Mouse (Mus musculus) c-Kit-positive CD71-positive TER-119-positive erythroid progenitor cells, embryonic 14.5 days (primary cell): ENCODE measurements around the gene Nxph3.

Source experiments
- DNase-seq: peaks from one replicate; pipeline ENCODE4 v3.0.0-alpha.2; 2013; ENCODE audit warnings: low spot score

The Nxph3 gene

DNA sequence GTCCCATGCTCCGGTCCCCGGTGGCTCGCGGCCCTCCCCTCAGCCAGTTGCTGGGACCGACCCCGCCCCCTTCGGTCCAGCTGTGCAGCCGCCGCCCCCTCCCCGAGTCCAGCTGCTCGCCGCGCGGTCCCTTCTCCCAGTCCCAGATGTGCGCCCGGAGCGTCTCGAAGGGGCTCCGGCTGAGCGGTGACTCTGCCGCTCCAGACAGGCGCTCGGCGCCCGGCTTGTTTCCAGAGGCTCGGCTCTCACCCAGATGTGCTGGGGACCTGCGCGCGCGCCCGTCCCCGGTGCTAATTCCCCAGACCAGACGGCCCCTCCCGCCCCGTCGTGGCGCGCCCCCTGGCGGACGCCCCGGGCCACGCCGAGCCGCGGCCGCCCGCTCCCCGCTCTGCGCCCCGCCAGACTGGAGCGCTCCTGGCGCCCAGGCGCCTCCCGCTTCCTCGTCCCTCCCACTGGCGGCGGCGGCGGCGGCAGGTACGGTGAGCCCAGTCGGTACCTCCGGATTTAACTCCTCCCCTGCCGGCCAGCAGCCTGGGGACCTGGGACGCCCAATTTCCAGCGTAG lies at the start of gene Nxph3:
Gene Nxph3, minus strand, starts transcription at position 273 of the 564 bp plus-strand sequence.
- DNase-seq = peak; percentile 25

GRCm38 (mm10) chr11:95563849-95564248 lies 49.5 kb upstream of the Nxph3 start:
- DNase-seq = no peak

GRCm38 (mm10) chr11:95560773-95561172 lies 46.4 kb upstream of the Nxph3 start:
- no peak for DNase-seq

GRCm38 (mm10) chr11:95559761-95560160 lies 45.4 kb upstream of the Nxph3 start:
- no peak for DNase-seq

DNA sequence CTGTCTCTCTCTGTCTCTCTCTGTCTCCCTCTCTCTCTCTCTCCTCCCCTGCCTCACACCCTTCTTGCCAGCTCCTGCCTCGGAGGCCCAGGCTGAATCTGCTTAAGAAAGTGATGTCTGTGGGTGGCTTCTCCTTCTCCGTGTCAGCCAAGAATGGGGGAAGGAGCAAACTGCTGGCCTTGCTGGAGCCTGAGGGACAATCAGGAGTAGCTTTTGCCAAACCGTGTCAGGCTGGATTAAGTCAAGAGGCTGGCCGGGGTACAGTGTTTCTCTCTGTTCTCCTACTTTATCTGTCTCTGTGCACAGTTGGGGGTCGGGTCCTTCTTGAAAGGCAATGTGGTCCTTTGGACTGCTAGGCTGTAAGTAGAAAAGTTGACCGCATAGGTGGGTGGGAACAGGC lies 43.3 kb upstream of the Nxph3 start:
- no peak for DNase-seq

GRCm38 (mm10) chr11:95557032-95557431 lies 42.7 kb upstream of the Nxph3 start:
- no peak for DNase-seq

DNA sequence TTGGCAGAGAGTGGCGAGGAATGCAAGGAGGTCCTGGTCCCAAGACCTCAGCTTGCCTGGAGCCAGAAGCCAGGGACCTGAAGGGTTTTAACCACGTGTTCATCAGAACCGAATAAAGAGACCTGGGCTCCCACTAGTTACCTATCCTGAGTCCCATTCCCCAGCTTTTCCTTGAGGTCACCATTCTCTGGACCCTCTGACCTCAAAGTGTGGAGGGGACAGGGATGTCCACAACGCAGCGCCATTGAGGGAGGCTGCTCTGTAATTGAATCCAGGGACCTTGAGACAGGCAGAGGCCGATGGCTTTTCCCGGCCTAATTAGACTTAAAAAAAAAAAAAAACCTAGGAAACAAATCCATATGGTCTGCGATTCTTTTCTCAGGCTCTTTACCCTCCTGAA lies 40.9 kb upstream of the Nxph3 start:
- no peak for DNase-seq

GRCm38 (mm10) chr11:95550301-95551021 lies 36.1 kb upstream of the Nxph3 start:
- no peak for DNase-seq

GRCm38 (mm10) chr11:95546021-95546782 lies 31.8 kb upstream of the Nxph3 start:
- DNase-seq = no peak

DNA sequence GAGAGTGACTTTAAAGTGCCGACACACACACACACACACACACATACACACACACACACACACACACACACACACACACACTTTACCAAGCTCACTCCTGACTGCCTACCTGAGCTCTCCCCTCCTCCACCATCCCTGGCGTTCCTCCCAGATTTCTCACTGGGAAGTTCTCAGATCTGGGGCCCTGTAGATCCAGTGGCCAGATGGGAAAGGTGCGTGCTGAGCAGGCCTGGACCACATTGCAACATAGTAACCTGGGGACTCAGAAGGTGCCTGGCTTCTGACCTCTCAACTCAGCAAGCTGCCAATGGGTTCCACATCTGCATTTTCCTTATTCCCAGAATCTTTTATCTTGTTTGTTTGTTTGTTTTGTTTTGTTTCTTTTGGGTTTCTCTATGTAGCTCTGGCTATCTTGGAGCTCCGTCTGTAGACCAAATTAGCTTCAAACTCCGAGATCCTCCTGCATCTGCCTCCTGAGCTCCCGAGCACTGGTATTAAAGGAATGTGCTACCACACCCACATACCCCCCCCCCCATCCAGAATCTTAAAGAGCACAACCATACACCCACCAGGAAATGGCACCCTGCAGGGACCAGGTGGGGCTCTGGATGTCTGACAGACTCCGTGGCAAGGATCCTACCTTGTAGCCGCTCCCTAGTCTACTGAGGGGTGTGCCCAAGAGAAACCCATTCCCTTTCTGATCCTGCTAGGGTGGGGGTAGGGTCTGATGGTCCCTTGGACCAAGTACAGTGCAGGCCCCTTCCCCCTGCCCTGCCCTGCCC lies 30.4 kb upstream of the Nxph3 start:
- DNase-seq = no peak

- no peak for DNase-seq
Observed at GRCm38 (mm10) chr11:95540637-95541385, 26.4 kb upstream of the Nxph3 start.

GRCm38 (mm10) chr11:95538378-95539104 lies 24.2 kb upstream of the Nxph3 start:
- DNase-seq = no peak

- peak; percentile 51 for DNase-seq
Observed at GRCm38 (mm10) chr11:95533484-95534160, 19.3 kb upstream of the Nxph3 start.

DNA sequence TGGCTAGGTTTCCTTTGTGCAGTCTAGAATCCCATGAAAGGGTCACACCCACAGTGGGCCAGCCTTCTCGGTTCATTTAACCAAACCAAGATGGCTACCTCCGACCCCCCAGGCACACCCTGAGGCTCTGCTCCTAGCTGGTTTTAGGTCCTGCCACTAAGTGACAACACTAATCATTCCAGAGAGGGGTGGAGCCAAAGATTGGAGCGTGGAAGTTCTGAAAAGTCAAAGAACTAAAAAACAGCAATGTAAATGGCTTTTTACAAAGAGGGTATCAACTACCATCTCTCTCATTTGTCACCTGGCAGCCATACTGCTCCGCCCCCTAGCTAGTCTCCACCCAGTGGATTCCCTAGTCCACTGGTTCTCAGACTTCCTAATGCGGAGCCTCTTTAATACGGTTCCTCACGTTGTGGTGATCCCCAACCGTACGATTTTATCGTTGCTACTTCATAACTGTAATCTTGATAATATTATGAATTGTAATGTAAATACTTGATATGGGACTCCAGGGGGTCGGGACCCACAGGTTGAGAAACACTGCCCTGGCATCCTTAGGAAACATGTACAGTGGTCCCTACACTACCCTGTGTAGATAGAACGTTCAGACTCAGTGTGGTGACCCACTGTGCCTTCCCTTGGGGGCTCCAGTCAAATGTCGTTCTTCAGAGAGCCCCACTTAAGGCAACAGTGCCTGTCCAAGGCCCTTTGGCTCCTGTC lies 18.1 kb upstream of the Nxph3 start:
- DNase-seq = no peak

GRCm38 (mm10) chr11:95528231-95528630 lies 13.9 kb upstream of the Nxph3 start:
- no peak for DNase-seq

DNA sequence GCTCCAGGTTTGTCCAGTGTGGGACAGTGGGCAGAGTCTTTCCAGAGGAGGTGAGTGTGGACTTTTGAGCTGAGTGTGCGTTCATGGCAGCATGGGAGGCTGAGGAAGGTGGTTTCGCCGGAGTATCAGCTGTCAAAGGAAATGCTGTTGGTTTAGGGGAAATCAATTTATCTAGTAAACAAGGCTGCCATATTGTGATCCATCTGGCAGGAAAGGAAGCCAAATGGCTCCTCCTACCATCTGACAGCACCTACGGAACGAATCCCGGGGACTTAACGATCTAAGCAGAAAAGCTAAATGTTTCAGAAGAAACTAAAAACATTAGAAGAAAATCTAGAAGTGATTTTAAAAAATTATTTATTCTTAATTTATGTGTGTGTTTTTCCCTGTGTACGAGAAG lies 12.9 kb upstream of the Nxph3 start:
- no peak for DNase-seq

DNA sequence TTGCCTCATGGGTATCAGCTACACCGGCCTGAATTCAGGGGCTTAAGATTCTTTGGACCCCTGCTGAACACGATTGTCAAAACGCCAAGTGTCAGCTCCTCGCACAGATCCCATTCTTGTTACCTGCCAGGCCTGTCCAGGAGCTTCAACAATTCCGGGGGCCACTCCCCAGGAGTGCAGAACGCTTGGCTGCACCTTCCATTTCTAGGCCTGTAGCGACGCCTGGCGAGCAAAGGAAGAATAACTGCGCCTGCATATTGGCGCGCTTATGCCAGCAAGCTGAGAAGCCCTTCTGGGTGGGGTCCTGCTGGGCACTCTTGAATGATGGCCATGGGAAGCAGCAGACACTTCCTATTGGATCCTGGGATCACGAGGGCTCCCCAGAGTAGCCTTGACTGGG lies 7.2 kb upstream of the Nxph3 start:
- peak; percentile 64 for DNase-seq

DNA sequence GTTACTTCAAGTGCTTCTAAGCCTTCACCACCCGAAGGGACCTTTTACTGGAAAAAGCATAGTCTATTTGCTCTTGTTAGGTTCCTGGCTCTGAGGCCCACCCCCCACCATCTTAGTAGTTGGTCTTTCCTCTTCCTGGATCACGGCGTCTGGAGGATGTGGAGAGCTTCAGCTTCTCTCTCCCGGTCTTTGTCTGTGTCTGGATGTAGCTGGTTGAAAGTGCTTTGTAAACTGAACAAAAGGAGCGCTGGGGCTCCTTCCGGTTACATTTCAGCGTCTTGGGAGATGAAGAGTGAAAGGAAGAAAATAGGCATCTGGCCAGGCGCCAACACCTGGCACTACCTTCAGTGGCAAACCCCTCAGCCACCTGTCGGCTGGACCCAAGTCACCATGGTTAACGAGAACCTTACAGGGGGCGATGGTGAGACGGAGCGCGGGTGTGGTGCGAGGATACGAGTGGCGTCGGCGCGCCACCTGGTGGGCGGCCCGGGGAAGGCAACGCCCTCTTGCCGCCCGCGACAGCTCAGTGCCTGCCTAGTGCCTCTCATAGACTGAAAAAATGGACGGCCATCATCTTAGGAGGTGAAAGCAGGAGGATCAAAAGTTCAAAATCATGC lies 6.2 kb upstream of the Nxph3 start:
- peak; percentile 73 for DNase-seq

DNA sequence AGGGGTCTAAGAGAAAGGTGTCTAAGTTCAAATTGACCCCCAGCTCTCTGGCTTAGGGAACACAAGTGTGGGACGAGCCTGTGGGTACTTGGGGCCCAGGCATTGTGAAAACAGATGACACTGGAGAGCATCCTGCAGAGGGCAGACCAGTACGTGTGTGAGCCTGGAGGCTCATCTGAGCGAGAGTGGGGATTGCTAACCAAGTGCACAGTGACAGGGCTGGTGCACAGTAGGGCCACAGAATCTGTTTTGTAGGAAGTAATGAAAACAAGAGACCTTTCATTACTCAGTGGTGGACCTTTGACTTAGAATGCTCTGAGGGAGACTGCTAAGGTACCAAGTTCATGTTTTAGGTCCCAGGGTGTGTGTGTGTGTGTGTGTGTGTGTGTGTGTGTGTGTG lies 5.6 kb upstream of the Nxph3 start:
- DNase-seq = no peak
